Mouse (Mus musculus): ENCODE results near the gene Itgb4.

Gene Itgb4

DNA sequence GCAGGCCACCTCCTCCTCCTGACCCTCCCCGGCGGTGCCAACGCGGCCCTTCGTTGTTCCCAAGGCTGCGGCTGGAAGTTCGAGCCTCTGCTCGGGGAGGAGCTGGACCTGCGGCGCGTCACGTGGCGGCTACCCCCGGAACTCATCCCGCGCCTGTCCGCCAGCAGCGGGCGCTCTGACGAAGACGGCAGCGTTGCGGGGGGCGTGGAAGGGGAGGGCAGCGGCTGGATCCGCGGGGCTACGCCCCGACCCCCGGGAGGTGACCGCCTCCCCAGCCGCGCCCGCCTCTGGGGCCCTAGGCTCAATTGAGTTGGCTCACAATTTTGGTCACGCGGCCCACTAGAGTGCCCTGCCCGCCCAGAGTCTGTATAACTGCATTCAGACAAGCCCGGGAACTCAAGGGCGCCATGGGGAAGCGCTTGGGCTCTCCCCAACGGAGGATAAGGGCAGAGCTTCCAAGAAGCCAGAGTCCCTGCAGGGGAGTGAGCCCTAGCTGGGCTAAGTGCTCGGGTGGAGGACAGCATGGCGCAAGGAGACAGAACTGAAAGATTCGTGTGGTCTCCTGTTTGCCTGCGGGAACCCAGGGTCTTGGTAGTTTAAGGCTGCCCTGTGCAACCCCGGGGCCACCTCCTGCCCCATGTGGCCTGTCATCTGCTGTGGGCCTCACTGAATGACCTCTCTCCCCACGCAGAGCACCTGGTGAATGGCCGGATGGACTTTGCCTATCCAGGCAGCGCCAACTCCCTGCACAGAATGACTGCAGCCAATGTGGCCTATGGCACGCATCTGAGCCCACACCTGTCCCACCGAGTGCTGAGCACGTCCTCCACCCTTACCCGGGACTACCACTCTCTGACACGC lies 30.6 kb downstream of the Itgb4 start:
- in situ Hi-C loops (cut with MboI; ENCODE audit: unreplicated experiment in 2 of 2): no loop called here

DNA sequence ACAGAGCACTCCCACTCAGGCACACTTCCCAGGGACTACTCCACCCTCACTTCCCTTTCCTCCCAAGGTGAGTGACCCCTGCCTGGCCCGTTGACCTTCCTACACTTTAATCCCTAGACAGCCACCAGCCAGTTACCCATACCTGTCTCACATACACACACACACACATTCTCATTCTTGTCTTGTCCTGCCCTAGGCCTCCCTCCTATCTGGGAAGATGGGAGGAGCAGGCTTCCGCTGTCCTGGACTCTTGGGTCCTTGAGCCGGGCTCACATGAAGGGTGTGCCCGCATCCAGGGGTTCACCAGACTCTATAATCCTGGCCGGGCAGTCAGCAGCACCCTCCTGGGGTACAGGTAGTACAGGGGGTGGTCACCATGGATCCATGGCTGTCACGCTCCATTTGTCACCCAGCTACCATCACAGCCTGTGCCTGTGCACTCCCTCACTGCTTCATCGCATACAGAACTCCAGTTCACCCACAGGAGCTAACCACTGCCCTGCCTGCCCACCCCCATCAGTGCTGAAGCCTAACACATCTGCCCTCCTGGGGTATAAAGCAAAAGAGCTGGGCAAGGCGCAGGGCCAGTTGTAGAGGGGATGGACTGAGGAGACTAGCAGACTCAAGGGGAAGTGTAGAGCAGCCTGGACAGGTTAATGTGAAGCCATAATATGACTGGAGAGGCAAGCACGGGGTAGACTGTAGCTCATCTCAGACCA lies 31.4 kb downstream of the Itgb4 start:
- in situ Hi-C loops (cut with MboI; ENCODE audit: unreplicated experiment in 2 of 2): no loop called here

GRCm38 (mm10) chr11:116007095-116007850 lies 32.8 kb downstream of the Itgb4 start:
- in situ Hi-C loops (cut with MboI; ENCODE audit: unreplicated experiment in 2 of 2): no loop called here

- in situ Hi-C loops (cut with MboI; ENCODE audit: unreplicated experiment in 2 of 2): no loop called here
Observed at GRCm38 (mm10) chr11:116008411-116008810, 33.9 kb downstream of the Itgb4 start.

- in situ Hi-C loops (cut with MboI; ENCODE audit: unreplicated experiment in 2 of 2): no loop called here
Observed at GRCm38 (mm10) chr11:116008832-116009375, 34.4 kb downstream of the Itgb4 start.

GRCm38 (mm10) chr11:116009661-116010060 lies 35.2 kb downstream of the Itgb4 start:
- in situ Hi-C loops (cut with MboI; ENCODE audit: unreplicated experiment in 2 of 2): loop anchor here in 1 of 2 experiments (10.0 kb wide), 1 partner anchor 285 kb away; no protein-coding TSS in a partner anchor

- in situ Hi-C loops (cut with MboI; ENCODE audit: unreplicated experiment in 2 of 2): loop anchor here in 1 of 2 experiments (10.0 kb wide), 1 partner anchor 285 kb away; no protein-coding TSS in a partner anchor
Observed at GRCm38 (mm10) chr11:116010146-116010545, 35.6 kb downstream of the Itgb4 start.

DNA sequence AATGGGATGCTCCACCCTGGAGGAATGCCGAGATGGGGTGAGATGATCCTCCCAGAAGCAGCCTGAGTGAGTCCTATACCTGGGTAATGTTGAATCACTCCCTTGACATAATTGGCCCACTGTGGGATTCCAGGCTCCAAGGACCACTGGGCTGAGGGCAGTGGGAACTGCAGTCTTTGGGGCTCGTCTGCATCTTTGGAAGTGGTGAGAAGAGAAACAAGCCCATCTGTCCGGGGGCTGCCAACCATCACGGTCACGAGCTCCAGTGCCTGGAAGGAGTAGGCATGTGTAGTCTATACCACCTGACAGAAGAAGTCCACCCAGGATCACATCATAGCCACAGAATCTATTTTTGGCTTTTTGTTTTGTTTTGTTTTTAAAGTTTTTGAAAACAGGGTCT lies 36.4 kb downstream of the Itgb4 start:
- in situ Hi-C loops (cut with MboI; ENCODE audit: unreplicated experiment in 2 of 2): loop anchor here in 1 of 2 experiments (10.0 kb wide), 1 partner anchor 286 kb away; no protein-coding TSS in a partner anchor

- in situ Hi-C loops (cut with MboI; ENCODE audit: unreplicated experiment in 2 of 2): loop anchor here in 1 of 2 experiments (10.0 kb wide), 1 partner anchor 287 kb away; no protein-coding TSS in a partner anchor
Observed at GRCm38 (mm10) chr11:116011529-116012261, 37.2 kb downstream of the Itgb4 start.

GRCm38 (mm10) chr11:116012262-116012947 lies 37.9 kb downstream of the Itgb4 start, which contains the start of gene Galk1:
Galk1 (minus strand) TSS chr11:116012719.
- in situ Hi-C loops (cut with MboI; ENCODE audit: unreplicated experiment in 2 of 2): loop anchor here in 1 of 2 experiments (10.0 kb wide), 1 partner anchor 288 kb away; no protein-coding TSS in a partner anchor

GRCm38 (mm10) chr11:116014821-116015220 lies 40.3 kb downstream of the Itgb4 start:
- in situ Hi-C loops (cut with MboI; ENCODE audit: unreplicated experiment in 2 of 2): loop anchor here in 1 of 2 experiments (10.0 kb wide), 1 partner anchor 290 kb away; no protein-coding TSS in a partner anchor

GRCm38 (mm10) chr11:116018106-116018505 lies 43.6 kb downstream of the Itgb4 start:
- in situ Hi-C loops (cut with MboI; ENCODE audit: unreplicated experiment in 2 of 2): loop anchor here in 1 of 2 experiments (10.0 kb wide), 1 partner anchor 293 kb away; no protein-coding TSS in a partner anchor

- in situ Hi-C loops (cut with MboI; ENCODE audit: unreplicated experiment in 2 of 2): loop anchor here in 1 of 2 experiments (10.0 kb wide), 1 partner anchor 294 kb away; no protein-coding TSS in a partner anchor
Observed at GRCm38 (mm10) chr11:116018867-116019266, 44.4 kb downstream of the Itgb4 start.

DNA sequence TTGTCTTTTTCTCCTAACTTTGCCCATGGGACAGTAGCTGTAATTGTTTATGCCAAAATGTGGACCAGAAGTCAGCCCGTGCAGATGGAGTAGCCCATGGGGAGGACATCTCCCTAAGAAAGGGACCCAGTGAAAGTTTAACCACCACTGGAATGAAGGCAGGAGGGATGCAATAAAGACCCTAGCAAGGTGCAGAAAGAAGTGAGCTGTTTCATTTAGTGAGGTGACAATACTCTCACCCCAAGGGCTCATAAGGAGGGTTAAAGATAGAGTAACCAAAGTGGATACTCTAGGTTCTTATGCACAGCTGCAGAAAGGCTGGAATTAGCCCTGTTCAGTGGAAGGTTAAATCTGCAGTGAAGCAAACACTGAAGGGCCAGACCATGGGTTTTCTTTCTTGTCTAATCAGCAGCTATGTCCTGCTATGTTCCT lies 44.9 kb downstream of the Itgb4 start:
- in situ Hi-C loops (cut with MboI; ENCODE audit: unreplicated experiment in 2 of 2): loop anchor here in 1 of 2 experiments (10.0 kb wide), 1 partner anchor 295 kb away; no protein-coding TSS in a partner anchor

- in situ Hi-C loops (cut with MboI; ENCODE audit: unreplicated experiment in 2 of 2): loop anchor here in 1 of 2 experiments (10.0 kb wide), 2 partner anchors 295 to 825 kb away; partner anchors contain the start of genes Jmjd6 and Mettl23
Observed at GRCm38 (mm10) chr11:116019976-116020411, 45.5 kb downstream of the Itgb4 start.

DNA sequence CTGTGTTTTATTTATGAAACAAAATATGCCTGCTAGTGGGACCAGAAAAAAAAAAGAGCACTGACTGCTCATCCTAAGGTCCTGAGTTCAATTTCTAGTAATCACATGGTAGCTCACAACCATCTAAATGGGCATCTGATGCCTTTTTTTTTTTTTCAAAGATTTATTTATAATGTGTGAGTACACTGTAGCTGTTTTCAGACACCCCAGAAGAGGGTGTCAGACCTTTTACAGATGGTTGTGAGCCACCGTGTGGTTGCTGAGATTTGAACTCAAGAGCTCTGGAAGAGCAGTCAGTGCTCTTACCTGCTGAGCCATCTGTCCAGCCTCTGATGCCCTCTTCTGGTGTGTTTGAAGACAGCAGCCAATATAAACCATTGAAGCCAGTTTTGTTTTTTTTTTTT lies 46.0 kb downstream of the Itgb4 start:
- in situ Hi-C loops (cut with MboI; ENCODE audit: unreplicated experiment in 2 of 2): loop anchor here in 1 of 2 experiments (10.0 kb wide), 1 partner anchor 824 kb away; the partner anchor contains the start of genes Jmjd6 and Mettl23

DNA sequence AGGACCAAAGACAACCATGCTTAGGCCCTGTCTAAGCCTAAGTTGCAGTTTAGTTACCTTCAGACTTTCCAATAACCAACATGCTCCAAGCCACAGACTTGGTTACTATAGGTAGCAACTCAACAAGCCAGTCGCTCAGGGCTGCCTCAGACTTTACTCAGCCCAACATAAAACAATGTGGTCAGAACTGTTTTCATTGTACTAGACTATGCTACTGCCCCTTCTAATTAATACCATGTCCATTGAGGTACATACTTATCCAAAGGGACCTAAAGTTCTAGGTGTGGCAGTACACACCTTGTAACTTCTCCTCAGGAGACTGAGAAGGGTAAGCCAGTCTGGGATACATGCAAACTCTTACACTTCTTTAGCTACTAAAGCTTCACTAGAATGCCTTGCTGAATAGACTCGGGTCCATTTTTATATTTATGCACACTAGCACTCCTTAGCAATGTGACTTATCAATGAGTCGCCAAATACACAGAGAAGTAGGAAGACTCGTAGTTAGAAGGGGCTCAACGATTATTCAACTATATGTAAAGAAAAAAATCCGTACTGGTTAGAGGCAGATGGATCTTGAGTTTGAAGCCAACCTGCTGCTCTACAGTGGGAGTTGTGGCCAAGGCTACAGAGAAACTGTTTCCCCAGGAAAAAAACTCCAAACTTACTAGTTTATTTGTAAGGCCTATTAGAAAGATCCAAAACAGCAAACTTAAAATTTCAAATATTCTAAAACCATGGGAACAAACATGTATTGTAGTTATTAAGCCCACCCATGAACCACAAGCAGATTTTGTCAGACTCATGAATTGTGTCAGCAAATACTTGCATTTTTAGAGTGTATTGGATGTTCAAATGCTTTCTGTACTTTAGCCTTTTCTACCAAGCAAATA lies 47.1 kb downstream of the Itgb4 start:
- in situ Hi-C loops (cut with MboI; ENCODE audit: unreplicated experiment in 2 of 2): loop anchor here in 1 of 2 experiments (10.0 kb wide), 1 partner anchor 823 kb away; the partner anchor contains the start of genes Jmjd6 and Mettl23

Data from v-Abl transformed pro-B cells (cell line).